Mouse (Mus musculus): ENCODE measurements around the gene Dok3.
"Not testable (repeated sequence)": the region's sequence is repeated elsewhere in the genome, so short reads cannot be mapped to it uniquely, and the experiment has no call there.

The Dok3 gene

GRCm38 (mm10) chr13:55529198-55529915 lies at the start of gene Dok3:
Gene Dok3 (minus strand): TSS chr13:55529296.
- DNase-seq: peak; percentile 61

GRCm38 (mm10) chr13:55578086-55578485 lies 49.0 kb upstream of the Dok3 start:
- DNase-seq: no peak

DNA sequence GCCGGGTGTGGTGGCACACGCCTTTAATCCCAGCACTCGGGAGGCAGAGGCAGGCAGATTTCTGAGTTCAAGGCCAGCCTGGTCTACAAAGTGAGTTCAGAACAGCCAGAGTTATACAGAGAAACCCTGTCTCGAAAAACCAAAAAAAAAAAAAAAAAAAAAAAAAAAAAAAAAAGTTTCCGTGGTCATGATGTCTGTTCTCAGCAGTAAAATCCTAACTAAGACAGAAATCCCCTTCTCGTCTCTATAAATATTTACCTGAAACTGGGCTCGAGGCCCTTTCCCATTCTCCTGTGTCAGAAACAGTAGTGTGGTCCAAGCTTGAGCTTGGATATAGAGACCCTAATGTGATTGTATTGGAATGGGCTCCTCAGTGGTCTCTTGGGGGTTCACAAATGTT lies 47.8 kb upstream of the Dok3 start:
- DNase-seq: not testable (repeated sequence)

- no peak for DNase-seq
These were observed 46.8 kb upstream of the Dok3 start for GRCm38 (mm10) chr13:55575932-55576331.

DNA sequence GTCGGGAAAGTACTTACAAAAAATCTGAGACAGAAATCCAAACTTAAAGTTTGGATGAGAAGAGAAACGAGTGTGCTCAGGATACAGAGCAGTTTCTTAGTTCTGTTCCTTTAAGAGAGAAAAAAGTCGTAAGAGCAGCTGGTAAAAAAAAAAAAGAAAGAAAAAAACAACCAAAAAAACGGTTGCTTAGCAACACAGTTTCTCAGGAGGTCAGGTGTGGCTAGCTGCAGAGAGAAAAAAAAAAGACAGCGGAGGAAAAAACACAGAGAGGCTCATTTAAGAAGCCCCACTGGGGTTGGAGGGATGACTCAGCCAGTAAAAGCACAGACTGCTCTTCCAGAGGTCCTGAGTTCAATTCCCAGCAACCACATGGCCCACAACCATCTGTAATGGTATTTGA lies 45.2 kb upstream of the Dok3 start:
- no peak for DNase-seq

GRCm38 (mm10) chr13:55573432-55573831 lies 44.3 kb upstream of the Dok3 start, which contains the start of gene Tmed9:
Gene Tmed9 (plus strand): TSS chr13:55573732.
- DNase-seq: no peak

GRCm38 (mm10) chr13:55571977-55572376 lies 42.9 kb upstream of the Dok3 start:
- no peak for DNase-seq

DNA sequence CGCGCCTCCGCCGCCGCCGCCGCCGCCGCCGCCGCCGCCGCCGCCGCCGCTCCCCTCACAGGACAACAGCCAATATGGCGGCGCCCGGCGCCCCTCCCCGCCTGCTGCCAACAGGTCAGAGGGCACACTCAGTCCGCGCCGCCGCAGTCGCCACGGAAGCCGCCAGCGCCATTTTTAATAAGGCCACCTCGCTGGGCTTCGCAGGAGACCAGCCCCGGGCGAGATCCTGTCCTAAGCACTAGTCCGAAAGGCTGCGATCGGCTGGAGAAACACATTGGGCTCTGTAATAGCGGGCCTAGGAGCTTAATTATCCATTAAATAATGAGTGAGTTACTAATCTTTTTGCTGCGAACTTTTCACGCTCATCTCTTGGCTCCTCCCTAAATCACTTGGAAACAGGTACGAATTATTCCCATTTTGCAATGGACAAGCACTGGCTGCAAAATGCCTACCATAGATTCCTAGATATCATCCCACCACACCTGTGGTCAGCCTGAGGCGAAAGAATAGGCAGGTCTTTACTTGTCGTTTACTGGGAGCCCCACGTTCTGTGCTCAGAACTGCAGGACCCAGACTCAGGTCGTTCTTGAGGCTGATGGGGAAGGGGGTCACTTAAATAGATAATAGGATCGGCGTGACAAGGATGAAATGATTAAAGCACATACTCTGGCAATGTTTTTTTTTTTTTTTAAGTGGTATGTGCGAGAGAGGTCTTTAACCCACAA lies 42.1 kb upstream of the Dok3 start, which contains the start of gene Fam193b:
Gene Fam193b (minus strand): TSS at position 94 of the 725 bp plus-strand sequence.
- DNase-seq: peak; percentile 97

GRCm38 (mm10) chr13:55570286-55570973 lies 41.3 kb upstream of the Dok3 start:
- DNase-seq: peak; percentile 68

GRCm38 (mm10) chr13:55569726-55570285 lies 40.7 kb upstream of the Dok3 start:
- DNase-seq: peak; percentile 58

DNA sequence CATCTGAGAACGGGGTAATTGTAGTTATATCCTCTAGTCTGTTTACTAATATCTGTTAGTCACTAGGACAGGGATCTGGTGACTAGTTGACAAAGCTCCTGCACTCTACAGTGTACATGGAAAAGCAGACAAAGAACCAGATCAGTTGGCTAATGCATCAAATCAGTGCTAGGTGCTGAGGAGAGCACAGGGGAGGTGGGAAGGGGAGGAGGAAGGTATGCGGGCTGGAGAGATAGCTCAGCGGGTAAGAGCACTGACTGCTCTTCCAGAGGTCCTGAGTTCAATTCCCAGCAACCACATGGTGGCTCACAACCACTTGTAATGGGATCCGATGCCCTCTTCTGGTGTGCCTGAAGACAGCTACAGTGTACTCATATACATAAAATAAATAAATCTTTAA lies 39.4 kb upstream of the Dok3 start:
- DNase-seq: not testable (repeated sequence)

DNA sequence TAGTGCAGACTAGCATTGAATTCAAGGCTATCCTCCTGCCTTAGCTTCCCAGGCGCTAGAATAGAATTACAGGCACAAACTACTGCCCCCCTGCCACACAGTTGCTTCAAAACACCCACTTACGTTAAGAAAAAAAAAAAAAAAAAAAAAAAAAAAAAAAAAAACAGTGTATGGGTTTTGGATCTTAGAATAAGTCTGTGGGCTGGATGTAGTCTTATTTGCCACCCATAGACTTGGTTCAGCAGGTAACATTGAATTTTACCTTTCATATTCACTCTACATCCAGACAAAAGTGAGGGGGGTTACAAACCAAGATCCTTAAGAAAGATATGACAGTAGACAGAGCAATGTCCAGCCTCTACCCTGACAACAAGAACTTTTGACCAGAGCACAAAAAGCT lies 38.9 kb upstream of the Dok3 start:
- no peak for DNase-seq

DNA sequence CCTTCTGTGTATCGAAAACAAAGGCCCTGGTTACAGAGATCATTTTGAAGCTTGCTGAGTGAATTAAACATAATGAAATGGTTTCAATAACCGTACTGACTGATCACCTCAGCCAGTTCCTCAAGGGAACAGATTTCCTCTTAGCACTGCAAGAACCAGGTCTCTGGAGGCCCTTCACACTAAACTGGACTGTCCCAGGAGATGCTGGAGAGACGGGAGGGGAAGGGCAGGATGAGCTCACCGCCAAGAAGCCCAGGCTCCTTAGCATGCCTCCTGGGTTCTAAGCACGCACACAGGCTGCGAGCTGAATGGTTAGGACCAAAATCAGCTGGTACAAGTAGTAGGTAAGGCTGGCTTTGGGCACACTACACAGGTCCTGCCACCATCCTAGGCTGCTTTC lies 37.9 kb upstream of the Dok3 start:
- DNase-seq: no peak

DNA sequence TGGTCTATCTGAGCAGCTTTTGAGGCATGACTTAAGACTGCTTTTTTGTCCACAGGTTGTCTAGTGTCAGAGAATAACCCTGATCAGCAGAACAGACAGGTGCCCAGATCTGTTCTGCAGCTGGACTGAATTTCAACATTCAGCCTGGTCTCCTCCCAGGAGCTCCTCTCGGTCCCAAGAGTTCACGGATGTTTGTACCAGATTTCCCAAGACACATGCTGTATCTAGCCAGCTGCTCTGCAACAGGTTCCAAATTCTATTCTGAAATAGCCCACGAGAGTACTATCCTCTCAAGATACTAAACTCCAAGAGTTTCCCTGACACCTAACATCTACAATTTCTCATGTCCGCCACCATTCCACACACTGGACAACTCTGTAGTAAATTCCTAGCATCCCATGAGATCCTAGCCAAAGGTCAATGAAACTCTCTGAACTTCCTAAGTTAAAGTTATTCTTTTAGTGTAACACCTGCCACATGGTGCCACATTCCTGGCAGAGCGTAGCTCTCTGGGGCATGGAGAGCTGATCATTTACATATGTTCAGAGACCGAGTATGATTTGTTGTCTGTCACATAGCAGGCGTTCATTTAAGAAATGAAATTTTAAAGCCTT lies 34.3 kb upstream of the Dok3 start:
- no peak for DNase-seq

DNA sequence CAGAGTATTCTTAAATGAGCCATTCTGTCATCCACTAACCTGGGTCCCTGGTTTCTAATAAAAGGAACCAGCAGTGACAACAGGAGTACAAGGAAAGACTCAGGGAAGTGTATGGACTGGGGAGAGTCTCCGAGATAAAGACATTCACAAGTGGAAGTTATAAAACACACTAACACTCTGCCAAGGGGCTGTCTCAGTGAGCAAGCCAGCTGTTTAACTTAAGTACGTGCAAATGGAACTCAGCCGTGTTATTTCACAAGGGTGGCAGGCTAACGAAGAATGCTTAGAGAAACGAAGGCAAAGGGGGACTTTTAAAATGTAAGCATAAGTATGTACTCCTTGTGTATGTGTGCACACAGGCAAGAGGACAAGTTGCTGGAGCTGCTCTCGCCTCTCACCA lies 28.4 kb upstream of the Dok3 start:
- DNase-seq: no peak

GRCm38 (mm10) chr13:55555921-55556320 lies 26.8 kb upstream of the Dok3 start:
- DNase-seq: no peak

DNA sequence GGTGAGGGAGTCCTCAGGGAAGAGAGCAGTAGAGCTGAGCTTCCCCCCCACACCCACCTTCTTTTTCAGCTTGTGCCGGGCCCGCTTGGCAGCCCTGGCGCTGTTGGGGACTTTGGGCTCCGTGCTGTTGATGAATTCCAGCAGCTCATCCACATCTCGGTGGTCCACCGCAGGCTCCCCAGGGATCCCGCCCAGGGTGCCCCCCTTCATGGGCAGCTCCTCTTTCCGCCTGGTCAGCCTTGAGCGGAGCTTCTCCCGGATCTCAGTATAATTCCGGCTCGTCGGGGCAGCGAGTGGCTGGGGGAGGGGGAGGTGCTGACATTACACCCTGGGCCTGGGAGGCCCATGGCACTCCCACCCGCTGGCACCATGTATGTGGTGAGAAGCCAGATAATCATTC lies 20.0 kb upstream of the Dok3 start:
- DNase-seq: no peak

DNA sequence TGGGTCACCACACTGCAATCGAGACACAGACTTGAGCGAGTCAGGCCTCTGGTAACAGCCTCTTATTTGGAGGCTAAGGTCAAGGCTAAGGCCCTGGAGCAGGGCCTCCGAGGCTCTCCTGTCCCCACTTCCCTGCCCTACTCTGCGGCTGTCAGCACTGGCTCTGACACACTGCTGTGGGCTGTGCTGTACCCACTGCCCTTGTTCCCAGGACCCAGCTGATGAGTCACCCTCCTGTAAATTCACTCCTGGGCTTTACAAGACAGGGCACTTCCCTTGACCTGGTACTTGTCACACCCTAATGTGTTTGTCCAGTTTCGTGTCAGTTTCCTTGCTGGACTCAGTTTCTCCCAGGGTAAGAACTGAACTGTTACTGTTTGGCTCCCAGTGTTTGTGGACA lies 19.3 kb upstream of the Dok3 start:
- no peak for DNase-seq

DNA sequence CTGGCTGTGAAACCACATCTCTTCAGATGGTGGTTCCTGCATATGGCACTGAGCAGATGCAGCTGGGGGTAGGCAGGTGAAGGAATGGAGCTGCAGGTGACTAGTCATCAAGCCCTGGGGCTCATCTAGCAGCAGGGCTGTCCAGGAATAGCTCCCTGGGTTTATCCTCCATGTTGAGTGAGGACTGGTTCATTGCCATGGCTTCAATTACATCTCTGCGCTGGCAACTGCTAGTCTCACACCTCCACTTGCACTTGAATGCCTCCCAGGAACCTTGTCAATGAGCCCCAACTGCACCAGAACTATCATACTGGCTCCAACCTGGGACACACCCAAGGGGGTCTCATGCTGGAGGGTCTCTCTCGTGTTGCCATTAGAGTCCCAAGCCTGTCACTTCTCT lies 18.8 kb upstream of the Dok3 start:
- no peak for DNase-seq

DNA sequence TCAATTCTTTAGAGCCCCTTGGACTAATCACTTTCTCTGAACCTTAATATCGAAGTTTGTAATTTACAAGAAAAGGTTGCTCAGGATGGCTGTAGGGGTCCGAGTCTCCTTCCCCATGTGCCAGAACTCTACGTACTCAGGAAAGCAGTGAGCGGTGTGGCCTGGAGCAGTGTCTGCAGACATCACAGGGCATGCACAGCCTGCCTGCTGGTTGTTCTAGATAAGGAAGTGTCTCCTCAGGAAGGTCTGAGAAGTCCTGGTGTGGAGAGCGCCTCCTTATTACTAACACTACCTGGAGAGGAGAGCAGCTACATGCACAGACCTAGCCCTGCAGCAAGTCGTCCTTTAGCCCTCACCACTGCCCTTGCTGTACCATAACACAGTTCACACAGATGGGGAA lies 15.7 kb upstream of the Dok3 start:
- DNase-seq: no peak

GRCm38 (mm10) chr13:55543447-55543846 lies 14.4 kb upstream of the Dok3 start:
- no peak for DNase-seq

DNA sequence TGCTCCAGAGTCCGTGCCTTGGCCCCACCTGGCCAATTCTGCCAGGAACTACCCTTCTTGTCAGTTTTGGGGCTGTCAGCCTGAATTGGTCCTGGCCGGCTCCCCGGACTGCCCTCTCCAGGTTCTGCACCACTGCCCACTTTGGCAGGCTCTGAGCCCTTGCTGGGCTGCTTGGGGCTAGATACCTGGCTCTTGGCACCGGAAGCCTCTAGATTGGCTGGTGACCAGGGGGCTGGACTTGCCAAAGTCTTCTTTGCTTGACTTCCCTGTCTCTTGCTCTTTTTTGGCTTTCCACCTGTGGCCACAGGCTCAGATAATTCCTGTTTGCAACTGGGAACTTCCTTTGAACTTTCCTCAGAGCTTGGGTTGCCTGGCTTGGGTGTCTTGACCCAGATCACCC lies 13.8 kb upstream of the Dok3 start:
- DNase-seq: peak; percentile 83

DNA sequence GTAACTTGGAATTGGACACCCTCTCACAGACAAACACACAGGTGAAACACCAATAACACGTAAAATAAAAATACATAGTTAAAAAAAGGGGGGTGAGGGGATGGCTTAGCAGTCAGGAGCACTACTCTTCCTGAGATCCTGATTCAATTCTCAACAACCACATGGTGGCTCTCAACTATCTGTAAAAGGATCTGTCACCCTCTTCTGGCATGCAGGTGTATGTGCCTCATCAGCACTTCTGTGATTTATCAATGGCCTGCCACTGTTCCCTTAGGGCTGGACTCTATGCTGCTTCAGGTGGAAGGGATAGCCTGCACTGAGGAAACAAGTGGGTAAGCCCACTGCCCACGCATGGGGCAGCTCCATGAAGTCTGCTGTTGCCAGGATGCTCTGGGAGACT lies 11.8 kb upstream of the Dok3 start:
- DNase-seq: no peak
